Mouse (Mus musculus) cerebellum, postnatal 36 days (tissue): ENCODE measurements around the gene Ttc22.

ENCODE experiments used
- DNase-seq, 2 experiments: peaks; one replicate each; pipeline ENCODE4 v3.0.0; 2021 to 2022; ENCODE audit warnings: mixed read lengths in 2 of 2

The Ttc22 gene

GRCm38 (mm10) chr4:106665269-106665668, 43.0 kb downstream of the Ttc22 start:
- no peak for DNase-seq

GRCm38 (mm10) chr4:106665673-106666072, 43.4 kb downstream of the Ttc22 start:
- no peak for DNase-seq

GRCm38 (mm10) chr4:106666546-106666945, 44.3 kb downstream of the Ttc22 start:
- no peak for DNase-seq

- DNase-seq, result no peak
These were observed 54.5 kb downstream of the Ttc22 start for GRCm38 (mm10) chr4:106676749-106677148.

GRCm38 (mm10) chr4:106678442-106679118, 56.3 kb downstream of the Ttc22 start, which contains the start of gene Ttc4:
Ttc4 (minus strand) TSS chr4:106678944.
- DNase-seq, result peak; percentile 83 to 87

GRCm38 (mm10) chr4:106679152-106679551, 56.9 kb downstream of the Ttc22 start:
- no peak for DNase-seq

- no peak for DNase-seq
These were observed 58.7 kb downstream of the Ttc22 start for GRCm38 (mm10) chr4:106680955-106681354.

GRCm38 (mm10) chr4:106688636-106689296, 66.5 kb downstream of the Ttc22 start:
- no peak for DNase-seq
